Mouse (Mus musculus) spleen, postnatal 4 days (tissue): ENCODE measurements around the gene Gm21094.
"Not testable (repeated sequence)": the region's sequence is repeated elsewhere in the genome, so short reads cannot be mapped to it uniquely, and the experiment has no call there.

Experiments
- DNase-seq, 2 experiments: peaks; one replicate each; pipeline ENCODE4 v3.0.0; 2022; ENCODE audit warnings: low spot score in 2 of 2

Gene Gm21094

DNA sequence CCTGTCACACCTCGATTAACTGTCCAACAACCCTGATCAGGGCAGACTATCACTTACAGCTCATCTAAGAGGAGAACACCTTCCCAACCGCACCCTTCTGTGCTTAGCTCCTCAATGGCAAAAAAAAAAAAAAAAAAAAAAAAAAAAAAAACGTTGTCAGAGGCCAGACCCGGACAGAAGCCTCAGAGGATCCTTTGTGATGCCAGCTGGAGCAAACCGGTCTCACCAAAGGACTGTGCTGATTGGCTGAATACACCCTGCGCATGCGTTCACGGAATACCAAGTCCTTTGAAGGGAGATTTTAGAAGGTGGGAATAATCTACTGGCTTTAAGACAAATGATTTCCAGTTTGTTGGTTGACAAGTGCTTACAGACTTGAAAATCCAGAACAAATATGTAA, at the start of gene Gm21094:
Gene Gm21094 (minus strand): TSS at position 101 of the 400 bp plus-strand sequence.
- not testable (repeated sequence) for DNase-seq
